Mouse (Mus musculus): ENCODE measurements at regions not wholly inside any gene's neighbourhood (a gene's known extent, or its start where the extent isn't known, plus 50 kb on each side); places are given as distances from the start of the nearest gene placed in this dataset.

DNA sequence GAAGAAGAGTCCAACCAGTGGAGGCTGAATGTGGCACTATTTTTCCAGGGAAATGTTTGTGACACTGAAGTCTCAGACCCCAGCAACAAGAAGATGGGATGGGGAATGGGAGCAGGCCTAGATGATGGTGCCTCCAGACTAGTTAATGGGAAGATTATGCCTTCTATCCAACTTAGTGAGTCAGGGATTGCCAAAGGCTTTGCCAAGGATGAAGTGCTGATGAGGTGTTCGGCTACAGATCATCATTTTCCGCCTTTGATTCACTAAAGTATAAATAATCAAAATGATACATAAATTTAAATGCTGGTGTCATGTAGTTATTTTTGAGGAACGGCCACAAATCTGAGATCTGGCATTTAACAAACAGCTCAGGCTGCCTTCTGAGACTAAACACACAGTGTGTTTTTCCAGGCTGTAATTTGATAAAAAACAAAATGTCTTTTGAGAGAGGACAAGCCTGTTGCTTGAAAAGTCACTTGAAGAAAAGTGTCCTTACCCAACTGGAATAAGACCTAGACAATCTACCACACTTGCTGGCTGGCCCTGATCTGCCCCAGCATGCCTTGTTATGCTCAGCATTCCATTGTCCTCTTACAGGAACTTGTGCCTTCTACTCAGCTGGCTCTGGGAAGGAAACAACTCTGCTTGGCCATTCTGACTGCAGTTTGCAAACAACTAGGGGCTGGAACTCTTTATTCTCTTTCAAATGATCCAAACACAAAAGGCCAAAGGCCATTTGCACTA, 132.1 kb upstream of the Tent5a start:
- intact Hi-C loops (cut with DNase I): no loop called here
- no peak for DNase-seq (ENCODE audit: low spot score in 2 of 2)

- DNase-seq (ENCODE audit: low spot score in 2 of 2): no peak
- intact Hi-C loops (cut with DNase I): no loop called here
Observed at GRCm38 (mm10) chr9:85458356-85458755, 131.2 kb upstream of the Tent5a start.

DNA sequence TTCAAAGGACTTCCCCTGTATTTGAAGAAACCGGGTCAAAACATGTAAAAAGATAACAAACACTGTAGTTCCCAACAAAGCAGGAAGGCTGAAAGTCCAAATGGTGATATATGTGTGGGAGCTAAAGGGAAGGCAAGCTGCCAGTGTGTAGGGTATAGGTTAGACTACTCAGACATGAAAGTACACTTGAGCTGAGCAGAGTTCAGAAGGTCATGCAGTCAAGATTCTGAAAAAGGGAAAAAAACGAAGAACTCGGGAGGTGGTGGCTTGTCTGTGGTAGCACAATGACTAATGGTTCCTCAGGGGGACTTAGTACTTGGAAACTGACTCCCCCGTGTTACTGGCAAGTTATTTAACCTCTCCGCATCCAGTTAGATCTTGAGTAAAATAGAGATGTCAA, 130.3 kb upstream of the Tent5a start:
- intact Hi-C loops (cut with DNase I): no loop called here
- DNase-seq (ENCODE audit: low spot score in 2 of 2): no peak

GRCm38 (mm10) chr9:85455382-85455781, 128.2 kb upstream of the Tent5a start:
- DNase-seq (ENCODE audit: low spot score in 2 of 2): no peak

DNA sequence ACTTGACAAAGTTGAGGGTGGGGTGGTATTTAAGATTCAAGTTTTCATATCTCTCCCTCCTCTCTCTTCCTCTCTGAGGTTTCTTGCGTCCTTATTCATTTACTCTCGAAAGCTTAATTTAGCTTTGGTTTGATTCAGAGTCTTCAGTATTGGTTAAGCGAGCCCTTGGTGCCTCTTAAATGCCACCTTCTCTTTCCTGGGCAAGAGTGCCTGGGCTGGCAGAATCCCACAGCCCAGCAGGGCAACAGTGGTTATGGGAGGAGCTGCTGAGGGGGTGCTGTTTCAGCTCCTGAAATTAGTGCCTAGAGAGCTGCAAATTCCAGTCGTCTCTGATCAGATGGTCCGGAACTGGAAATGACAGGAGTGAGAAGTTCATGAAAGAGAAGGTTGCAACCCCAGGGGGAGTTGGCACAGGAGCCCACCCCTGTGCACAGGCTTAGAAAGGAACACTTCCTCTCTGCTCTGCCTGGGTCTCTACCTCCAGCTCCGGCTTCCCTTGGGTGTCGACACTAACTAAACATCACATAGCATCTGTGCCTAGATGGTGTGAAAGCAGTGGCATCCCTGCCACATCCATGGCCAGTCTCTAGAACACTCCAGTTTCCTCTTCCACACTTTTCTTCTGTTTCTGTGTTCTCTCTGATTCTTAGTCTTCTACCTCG, 125.2 kb upstream of the Tent5a start:
- no peak for DNase-seq (ENCODE audit: low spot score in 2 of 2)
- intact Hi-C loops (cut with DNase I): no loop called here

More at GRCm38 (mm10) chr9:85455382-85455781, 128.2 kb upstream of the Tent5a start:
- intact Hi-C loops (cut with DNase I): no loop called here

DNA sequence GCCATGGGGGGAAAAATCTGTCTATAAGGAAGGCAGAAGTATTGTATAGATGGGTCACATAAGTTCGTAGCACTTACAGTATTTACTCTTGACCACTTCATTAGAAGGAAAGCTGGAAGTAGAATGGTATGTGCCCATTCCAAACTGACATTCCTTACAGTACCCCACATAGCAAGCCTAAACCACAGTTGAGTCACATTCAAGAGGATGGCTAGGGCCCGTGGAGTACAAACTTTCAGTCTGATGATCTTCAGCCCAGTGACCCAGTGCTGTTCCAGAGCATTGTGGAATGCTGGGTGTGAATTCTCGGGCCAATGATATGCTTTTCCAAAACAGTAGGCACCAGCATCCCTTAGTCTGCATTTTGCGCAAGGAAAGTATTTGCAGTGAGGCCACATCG, 124.2 kb upstream of the Tent5a start:
- intact Hi-C loops (cut with DNase I): no loop called here
- DNase-seq (ENCODE audit: low spot score in 2 of 2): no peak

DNA sequence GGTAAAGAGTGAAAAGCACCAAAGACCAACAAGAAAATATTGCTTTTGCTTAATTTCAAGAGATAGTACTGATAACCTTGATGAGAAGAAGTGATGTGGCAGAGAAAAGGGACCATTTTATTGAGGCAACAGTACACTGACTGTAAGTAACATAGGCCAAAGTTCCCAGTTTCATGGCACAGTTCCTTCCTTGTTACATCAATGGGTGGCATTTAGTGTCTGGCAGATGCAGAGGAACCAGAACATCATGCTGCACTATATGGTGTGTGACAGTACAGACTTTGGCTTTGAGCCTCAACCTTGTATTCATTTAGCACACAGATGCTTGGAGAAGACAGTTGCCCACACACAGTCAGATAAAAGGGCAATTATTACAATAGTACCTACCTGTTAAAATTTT, 123.7 kb upstream of the Tent5a start:
- intact Hi-C loops (cut with DNase I): no loop called here
- DNase-seq (ENCODE audit: low spot score in 2 of 2): no peak

- DNase-seq (ENCODE audit: low spot score in 2 of 2): no peak
- intact Hi-C loops (cut with DNase I): no loop called here
Observed at GRCm38 (mm10) chr9:85449493-85449892, 122.3 kb upstream of the Tent5a start.

DNA sequence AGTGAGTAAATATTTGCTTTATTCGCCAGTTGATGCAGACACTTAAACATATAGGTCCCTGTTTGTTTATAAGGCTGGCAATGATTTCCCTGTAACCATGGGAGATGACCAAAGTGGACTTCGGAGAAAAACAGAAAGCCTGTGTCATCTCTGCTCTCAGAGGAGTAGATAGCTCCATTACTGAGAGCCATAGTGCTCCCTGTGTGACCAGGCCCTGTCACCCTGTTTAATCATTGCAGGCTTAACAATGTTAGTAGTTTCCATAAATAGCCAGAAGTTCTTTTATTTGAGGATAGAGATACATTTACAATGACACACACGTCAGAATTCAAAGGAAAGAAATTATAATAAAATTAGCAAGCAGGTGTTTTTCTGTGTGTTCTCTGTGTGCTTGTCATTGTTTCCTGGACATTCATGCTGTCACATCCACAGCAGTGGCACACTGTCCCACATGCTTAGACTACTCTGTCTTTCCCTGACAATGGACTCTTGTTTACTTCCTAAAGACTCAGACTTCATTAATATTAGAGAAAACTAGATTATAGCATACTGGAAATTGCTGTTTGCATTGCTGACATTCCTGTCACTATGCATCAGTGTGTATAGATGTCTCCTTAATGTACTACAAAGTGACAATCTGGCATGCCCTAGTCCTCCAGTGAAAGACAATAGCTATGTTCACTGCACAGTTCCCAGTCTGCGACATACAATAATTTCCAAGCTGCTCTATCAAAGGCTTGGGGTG, 115.8 kb upstream of the Tent5a start:
- intact Hi-C loops (cut with DNase I): no loop called here
- no peak for DNase-seq (ENCODE audit: low spot score in 2 of 2)

DNA sequence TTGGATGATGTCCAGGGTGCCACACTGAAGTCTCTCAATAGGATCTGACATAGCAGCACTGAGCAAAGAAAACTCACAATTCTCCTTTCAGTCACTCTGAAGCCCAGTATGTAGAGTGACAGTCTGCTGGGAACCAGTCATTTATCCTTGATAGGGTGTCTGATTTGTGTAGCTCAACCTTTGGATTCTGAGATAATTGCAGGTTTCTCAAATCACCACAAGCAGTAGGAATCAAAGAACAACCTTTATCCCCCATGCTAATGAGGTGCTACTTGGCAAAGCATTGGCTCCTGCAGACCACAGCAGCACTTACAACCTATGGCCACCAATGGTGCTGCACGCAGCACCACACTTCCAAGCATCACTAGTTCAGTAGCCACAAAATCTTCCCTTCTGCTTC, 112.5 kb upstream of the Tent5a start:
- no peak for DNase-seq (ENCODE audit: low spot score in 2 of 2)
- intact Hi-C loops (cut with DNase I): no loop called here

- intact Hi-C loops (cut with DNase I): no loop called here
Observed at GRCm38 (mm10) chr9:85432220-85432619, 105.1 kb upstream of the Tent5a start.

DNA sequence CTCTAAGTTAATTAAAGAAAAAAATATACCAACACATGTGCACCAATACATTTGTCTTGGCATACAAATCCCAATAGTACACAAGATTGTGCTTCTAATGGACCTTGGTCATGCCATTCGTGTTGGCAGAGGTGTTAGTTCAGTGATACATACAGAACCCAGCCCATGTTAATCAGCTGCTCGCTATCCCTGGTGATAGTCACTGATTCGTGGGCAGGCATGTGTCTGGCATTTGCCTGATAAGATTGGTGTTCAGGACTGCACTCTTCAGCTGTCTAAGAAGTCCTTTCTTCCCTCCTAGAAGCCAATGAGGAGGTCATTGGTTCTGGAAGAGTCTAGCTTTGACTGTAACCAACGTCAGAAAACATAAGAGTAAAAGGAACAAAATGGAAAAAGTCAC, 99.7 kb upstream of the Tent5a start:
- intact Hi-C loops (cut with DNase I): no loop called here

More at GRCm38 (mm10) chr9:85432220-85432619, 105.1 kb upstream of the Tent5a start:
- no peak for DNase-seq (ENCODE audit: low spot score in 2 of 2)

GRCm38 (mm10) chr9:85423908-85424307, 96.8 kb upstream of the Tent5a start:
- no peak for DNase-seq (ENCODE audit: low spot score in 2 of 2)
- intact Hi-C loops (cut with DNase I): no loop called here

More for the DNA sequence above, 99.7 kb upstream of the Tent5a start:
- no peak for DNase-seq (ENCODE audit: low spot score in 2 of 2)

- no peak for DNase-seq (ENCODE audit: low spot score in 2 of 2)
- intact Hi-C loops (cut with DNase I): no loop called here
Observed at GRCm38 (mm10) chr9:85414391-85414790, 87.2 kb upstream of the Tent5a start.

DNA sequence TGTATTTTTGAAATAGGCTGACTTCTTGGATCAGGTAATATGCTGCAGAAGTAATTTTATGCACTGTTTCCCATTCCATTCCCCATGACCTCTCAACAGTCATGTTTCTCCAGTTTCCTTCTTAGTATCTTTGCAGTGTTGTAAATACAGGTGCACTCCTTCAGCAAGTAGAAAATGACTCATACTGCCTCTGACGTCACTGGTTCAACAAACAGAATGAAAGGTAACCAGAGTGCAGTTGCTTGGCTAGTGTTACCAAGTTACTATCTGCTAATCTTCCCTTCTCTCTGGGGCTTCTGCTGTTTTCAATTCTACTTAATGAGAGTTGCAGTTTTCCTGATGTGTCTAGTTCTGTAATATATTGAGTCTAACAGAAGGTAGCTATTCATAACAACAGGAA, 86.7 kb upstream of the Tent5a start:
- intact Hi-C loops (cut with DNase I): no loop called here
- no peak for DNase-seq (ENCODE audit: low spot score in 2 of 2)

DNA sequence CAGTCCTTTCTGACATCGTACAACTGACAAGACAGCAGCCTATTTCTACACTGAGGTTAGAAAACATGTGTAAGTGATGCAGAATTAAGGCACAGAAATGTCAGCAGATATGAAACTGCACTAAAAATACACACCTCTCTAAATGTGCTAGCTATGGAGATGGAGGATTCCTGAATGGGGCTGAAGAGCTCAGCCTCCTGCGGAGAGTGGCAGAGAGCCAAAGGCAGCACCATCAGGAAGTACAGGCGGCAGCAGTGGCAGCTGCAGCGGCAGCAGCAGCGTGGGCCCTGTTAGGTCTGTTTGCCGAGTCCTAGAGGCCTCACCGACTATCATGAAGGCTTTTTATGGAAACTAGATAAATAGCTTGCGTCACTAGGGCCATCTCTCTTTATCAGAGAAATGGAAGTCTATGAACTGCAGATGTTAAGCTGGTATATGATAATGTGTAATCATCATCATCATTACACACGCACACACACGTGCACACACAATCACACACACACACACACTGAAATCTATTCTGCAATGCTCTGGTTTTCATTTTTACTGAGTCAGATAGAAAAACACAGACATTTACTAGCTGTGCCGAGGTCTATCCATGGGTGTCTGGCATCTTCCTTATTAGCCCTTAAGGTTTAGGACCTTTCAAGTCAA, 83.6 kb upstream of the Tent5a start:
- intact Hi-C loops (cut with DNase I): no loop called here
- DNase-seq (ENCODE audit: low spot score in 2 of 2): peak; percentile 79 to 84

GRCm38 (mm10) chr9:85409974-85410506, 82.9 kb upstream of the Tent5a start:
- no peak for DNase-seq (ENCODE audit: low spot score in 2 of 2)
- intact Hi-C loops (cut with DNase I): no loop called here

- intact Hi-C loops (cut with DNase I): no loop called here
- DNase-seq (ENCODE audit: low spot score in 2 of 2): no peak
Observed at GRCm38 (mm10) chr9:85408461-85408860, 81.3 kb upstream of the Tent5a start.

- intact Hi-C loops (cut with DNase I): no loop called here
- no peak for DNase-seq (ENCODE audit: low spot score in 2 of 2)
Observed at GRCm38 (mm10) chr9:85407592-85407991, 80.4 kb upstream of the Tent5a start.

GRCm38 (mm10) chr9:85401736-85402135, 74.6 kb upstream of the Tent5a start:
- intact Hi-C loops (cut with DNase I): no loop called here

More at GRCm38 (mm10) chr9:85401736-85402135, 74.6 kb upstream of the Tent5a start:
- DNase-seq (ENCODE audit: low spot score in 2 of 2): no peak
